Mouse (Mus musculus) myocyte (in vitro differentiated cells): ENCODE measurements around the gene Syt2.

Experiments
- E2F4 ChIP-seq: IDR thresholded peaks from one replicate; pipeline ENCODE4 v1.6.1; 2011; ENCODE audit warnings: mild to moderate bottlenecking, control low read depth, moderate library complexity; ENCODE audit not compliant: insufficient read depth
- MYOD1 ChIP-seq, 3 experiments: IDR thresholded peaks; one replicate each; pipeline ENCODE4 v1.6.1; 2011; ENCODE audit warnings: control low read depth in 2 of 3, low read depth in 2 of 3, mild to moderate bottlenecking in 2 of 3, moderate library complexity in 1 of 3; ENCODE audit not compliant: insufficient read length in 2 of 3, control insufficient read depth in 1 of 3
- MYOG ChIP-seq, 3 experiments: IDR thresholded peaks; one replicate each; pipeline ENCODE4 v1.6.1; 2011; ENCODE audit warnings: control low read depth in 2 of 3, low read depth in 2 of 3, mild to moderate bottlenecking in 2 of 3; ENCODE audit not compliant: insufficient read length in 2 of 3, control insufficient read depth in 1 of 3, insufficient read depth in 1 of 3
- POLR2A ChIP-seq: IDR thresholded peaks from one replicate; pipeline ENCODE4 v1.6.1; 2011; ENCODE audit warnings: low read depth, mild to moderate bottlenecking, control low read depth, moderate library complexity; ENCODE audit not compliant: insufficient read length
- SRF ChIP-seq: IDR thresholded peaks from one replicate; pipeline ENCODE4 v1.6.1; 2011; ENCODE audit warnings: low read depth; ENCODE audit not compliant: control insufficient read depth, insufficient read length
- TCF12 ChIP-seq: IDR thresholded peaks from one replicate; pipeline ENCODE4 v1.6.1; 2011; ENCODE audit warnings: mild to moderate bottlenecking, control low read depth; ENCODE audit not compliant: poor library complexity, insufficient read depth, severe bottlenecking
- USF1 ChIP-seq: IDR thresholded peaks from one replicate; pipeline ENCODE4 v1.6.1; 2011; ENCODE audit warnings: low read depth, mild to moderate bottlenecking, control low read depth, moderate library complexity

- TF ChIP-seq POLR2A (no peak), MYOD1 (IDR thresholded peaks at IDR 0.05; ENCODE audit: control insufficient read depth in 1 of 3, insufficient read length in 2 of 3, low read depth in 2 of 3) (no peak), MYOG (IDR thresholded peaks at IDR 0.05; ENCODE audit: control insufficient read depth in 1 of 3, insufficient read depth in 1 of 3, insufficient read length in 2 of 3, low read depth in 2 of 3) (no peak), TCF12 (no peak), E2F4 (no peak), USF1 (no peak), SRF (no peak)
Observed at GRCm38 (mm10) chr1:134760642-134761041, 114.2 kb downstream of the Syt2 start.
